Mouse (Mus musculus): ENCODE results near the gene Zswim3. TPM values are rescaled to one million over a fixed set of nuclear protein-coding genes. Genes with fewer than 3 reads are reported as not detected.
"Not testable (repeated sequence)": the region's sequence is repeated elsewhere in the genome, so short reads cannot be mapped to it uniquely, and the experiment has no call there.

Zswim3 gene
- total RNA-seq, 2 experiments from 2014 or later, result 2.3 to 3.4 TPM

- no peak for ATAC-seq (ENCODE audit: poor library complexity, severe bottlenecking)
These were observed 25.3 kb upstream of the Zswim3 start, which contains the start of gene Tnnc2 for GRCm38 (mm10) chr2:164779481-164780086. Gene Tnnc2, minus strand, starts transcription at chr2:164779967.

- no peak for ATAC-seq (ENCODE audit: poor library complexity, severe bottlenecking)
These were observed 23.0 kb upstream of the Zswim3 start for GRCm38 (mm10) chr2:164781876-164782275.

GRCm38 (mm10) chr2:164783926-164784581 is 20.8 kb upstream of the Zswim3 start:
- 0 out of 2 replicates have a peak, but pooled peaks have one; percentile 30 for ATAC-seq (ENCODE audit: poor library complexity, severe bottlenecking)

- ATAC-seq (ENCODE audit: poor library complexity, severe bottlenecking), result no peak
These were observed 20.0 kb upstream of the Zswim3 start for GRCm38 (mm10) chr2:164784869-164785420.

DNA sequence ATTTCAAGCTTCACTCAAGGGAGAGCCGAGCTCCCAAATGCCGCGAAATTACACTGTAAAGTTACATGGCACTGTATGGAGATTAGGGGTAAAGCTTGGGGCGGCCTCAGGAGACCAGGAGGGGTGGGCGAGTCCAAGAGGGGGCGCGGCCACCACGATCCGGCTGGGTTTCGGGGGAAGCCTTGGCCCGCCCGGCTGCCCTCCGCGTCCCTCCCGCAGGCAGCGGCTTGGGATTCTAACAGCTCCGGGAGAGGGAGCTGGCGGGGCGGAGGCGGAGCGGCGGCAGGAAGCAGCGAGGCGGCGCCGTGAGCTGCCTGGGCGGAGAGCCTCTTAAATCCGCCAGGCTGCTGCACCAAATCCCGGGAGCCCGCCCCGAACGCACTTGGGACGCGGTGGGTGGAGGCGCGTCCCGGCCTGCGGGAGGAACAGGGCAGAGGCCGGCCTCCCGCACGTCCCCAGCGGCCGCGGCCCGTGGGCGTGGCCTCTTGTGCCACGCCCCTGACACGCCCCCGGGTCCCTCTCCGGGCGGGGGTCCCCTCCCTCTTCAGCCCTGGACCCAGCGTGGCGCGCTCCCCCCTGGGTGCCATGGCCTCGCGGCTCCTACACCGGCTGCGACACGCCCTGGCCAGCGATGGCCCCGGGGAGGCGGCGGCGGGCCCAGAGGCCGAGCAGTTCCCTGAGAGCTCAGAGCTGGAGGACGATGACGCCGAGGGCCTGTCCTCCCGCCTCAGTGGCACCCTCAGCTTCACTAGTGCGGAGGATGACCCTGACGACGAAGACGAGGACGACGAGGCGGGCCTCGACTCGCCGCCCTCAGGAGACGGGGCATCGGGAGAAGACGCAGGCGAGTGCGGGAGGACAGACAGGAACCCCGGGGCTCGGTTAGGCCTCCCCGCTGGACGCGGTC is 19.2 kb upstream of the Zswim3 start, which contains the start of gene Snx21:
Gene Snx21 (plus strand): TSS at position 343 of the 907 bp plus-strand sequence.
- peak; percentile 71 for ATAC-seq (ENCODE audit: poor library complexity, severe bottlenecking)

DNA sequence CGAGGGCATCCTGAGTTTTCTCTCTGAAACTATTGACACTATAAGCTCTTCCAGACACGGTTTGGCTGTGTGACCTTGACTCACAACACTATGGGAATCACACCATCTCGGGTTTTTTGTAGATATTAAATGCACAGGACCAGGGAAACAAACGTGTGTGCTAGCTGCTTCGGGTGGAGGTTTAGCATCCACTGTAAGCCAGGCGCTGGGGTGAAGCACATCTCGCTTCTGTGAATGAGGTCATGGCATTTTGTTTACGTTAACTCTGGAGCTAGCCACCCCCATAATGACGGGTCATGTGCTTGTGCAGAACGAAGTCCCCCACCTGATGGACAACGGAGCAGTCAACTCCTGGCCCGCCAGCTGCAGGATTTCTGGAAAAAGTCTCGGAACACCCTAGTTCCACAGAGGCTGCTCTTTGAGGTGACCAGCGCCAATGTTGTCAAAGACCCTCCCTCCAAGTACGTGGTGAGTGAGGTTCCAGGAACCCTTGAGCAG is 18.5 kb upstream of the Zswim3 start:
- no peak for ATAC-seq (ENCODE audit: poor library complexity, severe bottlenecking)

- ATAC-seq (ENCODE audit: poor library complexity, severe bottlenecking), result peak; percentile 23; the same call in 1 of the 2 replicates
These were observed 17.9 kb upstream of the Zswim3 start for GRCm38 (mm10) chr2:164787032-164787431.

DNA sequence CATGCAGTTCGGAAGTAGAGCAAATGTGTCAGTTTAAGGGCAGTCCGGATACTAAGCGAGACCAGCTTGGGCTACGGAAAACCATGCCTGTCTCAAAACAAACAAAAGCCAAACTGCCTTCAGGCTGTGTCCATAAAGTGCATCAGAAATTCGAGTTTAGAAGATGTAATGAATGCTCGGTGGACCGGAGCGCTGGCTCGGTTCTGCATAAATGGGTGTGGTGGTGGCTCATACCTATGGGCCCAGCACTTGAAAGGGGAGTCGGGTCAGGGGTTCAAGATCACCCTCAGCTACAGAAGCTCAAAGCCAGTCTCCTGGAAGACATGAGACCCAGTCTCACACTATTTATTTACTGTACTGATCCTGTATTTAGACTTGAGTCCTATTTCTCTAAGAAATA is 17.1 kb upstream of the Zswim3 start:
- ATAC-seq (ENCODE audit: poor library complexity, severe bottlenecking), result no peak

GRCm38 (mm10) chr2:164788411-164788810 is 16.5 kb upstream of the Zswim3 start:
- no peak for ATAC-seq (ENCODE audit: poor library complexity, severe bottlenecking)

GRCm38 (mm10) chr2:164790451-164790850 is 14.4 kb upstream of the Zswim3 start:
- ATAC-seq (ENCODE audit: poor library complexity, severe bottlenecking), result no peak

DNA sequence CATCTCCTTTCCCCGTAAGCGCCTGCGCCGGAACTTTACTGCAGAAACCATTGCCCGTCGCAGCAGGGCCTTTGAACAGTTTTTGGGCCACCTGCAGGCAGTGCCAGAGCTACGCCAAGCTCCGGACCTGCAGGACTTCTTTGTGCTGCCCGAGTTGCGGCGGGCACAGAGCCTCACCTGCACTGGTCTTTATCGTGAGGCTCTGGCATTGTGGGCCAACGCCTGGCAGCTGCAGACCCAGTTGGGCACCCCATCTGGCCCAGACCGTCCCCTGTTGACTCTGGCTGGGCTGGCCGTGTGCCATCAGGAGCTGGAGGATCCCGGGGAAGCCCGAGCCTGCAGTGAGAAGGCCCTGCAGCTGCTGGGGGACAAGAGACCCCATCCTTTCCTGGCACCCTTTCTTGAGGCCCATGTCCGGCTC is 13.0 kb upstream of the Zswim3 start:
- ATAC-seq (ENCODE audit: poor library complexity, severe bottlenecking), result no peak

- ATAC-seq (ENCODE audit: poor library complexity, severe bottlenecking), result no peak
These were observed 12.3 kb upstream of the Zswim3 start for GRCm38 (mm10) chr2:164792400-164793190.

DNA sequence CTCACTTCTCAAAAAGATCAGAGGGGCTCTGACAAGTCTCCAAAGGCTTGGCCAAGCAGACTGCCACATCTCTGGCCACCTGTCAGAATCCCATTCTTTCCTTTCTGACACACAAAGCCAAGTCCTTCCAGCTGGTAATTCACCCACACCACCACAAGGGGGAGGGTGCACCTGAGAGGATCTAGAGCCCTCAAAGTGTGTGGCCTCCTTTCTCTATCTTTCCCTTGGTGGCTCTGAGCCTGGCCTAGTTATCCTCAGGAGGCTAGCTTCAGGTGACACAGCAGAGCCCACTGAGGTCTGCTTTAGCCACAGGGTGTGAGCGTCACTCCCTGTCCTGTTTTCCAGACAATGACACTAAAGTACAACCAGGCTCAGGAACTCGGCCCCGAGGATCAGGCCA is 11.7 kb upstream of the Zswim3 start:
- ATAC-seq (ENCODE audit: poor library complexity, severe bottlenecking), result peak; percentile 69

GRCm38 (mm10) chr2:164793772-164794171 is 11.1 kb upstream of the Zswim3 start:
- no peak for ATAC-seq (ENCODE audit: poor library complexity, severe bottlenecking)

- ATAC-seq (ENCODE audit: poor library complexity, severe bottlenecking), result peak; percentile 85
These were observed 10.6 kb upstream of the Zswim3 start for GRCm38 (mm10) chr2:164794293-164794692.

- no peak for ATAC-seq (ENCODE audit: poor library complexity, severe bottlenecking)
These were observed 9.0 kb upstream of the Zswim3 start for GRCm38 (mm10) chr2:164795868-164796267.

DNA sequence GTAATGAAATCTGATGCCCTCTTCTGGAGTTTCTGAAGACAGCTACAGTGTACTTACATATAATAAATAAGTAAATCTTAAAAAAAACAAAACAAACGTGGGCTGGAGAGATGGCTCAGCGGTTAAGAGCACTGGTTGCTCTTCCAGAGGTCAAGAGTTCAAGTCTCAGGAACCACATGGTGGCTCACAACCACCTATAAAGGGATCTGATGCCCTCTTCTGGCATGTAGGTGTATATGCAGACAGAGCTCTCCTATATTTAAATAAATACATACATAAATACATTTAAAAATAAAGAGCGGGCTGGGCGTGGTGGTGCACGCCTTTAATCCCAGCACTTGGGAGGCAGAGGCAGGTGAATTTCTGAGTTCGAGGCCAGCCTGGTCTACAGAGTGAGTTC is 6.3 kb upstream of the Zswim3 start:
- not testable (repeated sequence) for ATAC-seq (ENCODE audit: poor library complexity, severe bottlenecking)

DNA sequence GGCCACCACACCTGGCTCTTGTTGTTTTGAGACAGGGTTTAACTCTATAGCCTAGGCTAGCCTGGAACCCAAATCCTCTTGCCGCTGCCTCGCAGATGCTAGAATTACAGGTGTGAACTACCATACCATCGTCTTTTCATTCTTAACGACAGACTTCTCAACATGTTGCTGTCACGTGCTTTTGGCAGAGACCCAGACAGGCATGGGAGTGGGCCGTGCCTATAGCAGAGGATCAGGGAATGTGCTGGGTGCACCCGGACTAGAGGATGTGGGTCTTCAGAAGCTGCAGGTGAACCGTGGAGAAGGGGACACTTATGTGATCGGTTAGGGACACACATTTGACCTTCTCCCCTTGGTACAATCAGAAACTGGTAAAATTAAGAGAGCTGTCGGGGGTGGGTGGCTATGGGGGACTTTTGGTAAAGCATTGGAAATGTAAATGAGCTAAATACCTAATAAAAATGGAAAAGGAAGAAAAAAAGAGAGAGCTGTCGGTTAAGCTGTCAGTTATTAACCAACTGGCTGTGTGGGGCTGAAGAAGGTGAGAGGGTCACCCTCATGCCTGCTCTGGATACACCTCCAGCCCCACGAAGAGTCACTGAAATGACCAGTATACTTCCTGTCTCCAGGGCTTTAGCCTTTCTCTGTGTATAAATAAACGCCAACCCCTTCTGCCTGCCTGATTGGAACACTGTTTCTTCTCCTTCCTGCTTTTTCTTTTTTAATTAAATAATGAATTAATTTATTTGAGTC is 4.5 kb upstream of the Zswim3 start:
- no peak for ATAC-seq (ENCODE audit: poor library complexity, severe bottlenecking)

DNA sequence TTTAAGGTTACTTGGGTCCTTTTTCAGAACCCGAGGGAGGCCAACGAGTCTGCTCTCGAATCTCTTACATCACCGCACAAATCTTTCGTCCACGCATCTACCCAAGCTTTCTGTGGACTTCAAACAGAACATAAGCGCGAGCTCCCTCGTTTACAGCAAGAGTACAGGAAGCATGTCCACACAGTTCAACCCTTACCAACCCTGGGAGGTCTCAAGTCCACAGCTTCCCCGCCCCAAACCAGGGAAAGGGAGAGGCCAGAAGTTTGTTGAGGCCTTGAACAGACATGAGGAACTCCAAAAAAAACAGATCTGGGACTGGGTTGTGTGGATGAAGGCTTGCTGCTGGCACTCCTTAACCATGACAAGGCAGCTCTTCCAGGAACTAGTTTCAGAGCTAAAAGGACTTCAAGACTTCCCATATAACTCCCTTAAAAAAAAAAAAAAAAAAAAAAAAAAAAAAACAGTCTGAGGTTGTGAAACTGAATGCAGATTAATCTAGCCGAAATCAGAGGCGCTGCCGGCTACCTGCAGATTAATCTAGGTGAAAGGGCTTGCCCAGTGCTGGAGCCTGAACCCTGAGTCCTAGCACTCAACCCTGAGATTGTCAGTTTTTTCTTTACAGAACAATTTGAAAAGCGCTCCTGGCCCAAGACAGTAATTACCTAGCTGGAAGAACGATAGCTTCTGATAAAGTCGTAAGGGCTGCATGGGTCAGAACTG is 1.5 kb upstream of the Zswim3 start:
- ATAC-seq (ENCODE audit: poor library complexity, severe bottlenecking), result no peak
